Mouse (Mus musculus) ES-Bruce4 (cell line): ENCODE results near the gene Il33.

Experiments used
- CTCF ChIP-seq: IDR thresholded peaks from one replicate; pipeline ENCODE4 v1.8.1; 2011; ENCODE audit warnings: low read depth, low read length
- POLR2A ChIP-seq: IDR thresholded peaks from one replicate; pipeline ENCODE4 v1.8.1; 2011; ENCODE audit warnings: low read length; ENCODE audit not compliant: insufficient read depth

DNA sequence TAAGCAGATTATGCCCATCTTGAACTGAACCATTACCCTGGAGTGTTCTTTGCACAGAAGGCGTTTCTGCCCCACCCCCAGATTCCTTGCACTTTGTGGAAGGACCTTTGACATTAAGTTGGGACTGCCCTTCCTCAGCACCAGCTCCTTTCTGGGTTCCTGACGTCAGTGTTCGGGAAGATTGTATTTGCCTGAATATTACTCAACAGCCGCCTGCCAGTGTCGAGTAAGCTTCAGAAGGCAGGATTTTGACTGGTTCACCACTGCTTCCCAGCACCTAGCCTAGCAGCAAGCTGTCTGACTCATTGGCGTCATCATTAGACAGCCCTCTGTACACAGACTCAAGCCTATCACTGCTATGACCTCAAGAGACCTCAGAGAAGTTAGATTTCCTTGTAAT lies 17.4 kb downstream of the Il33 start:
- TF ChIP-seq POLR2A (no peak), CTCF (no peak)
